Mouse (Mus musculus) lung, postnatal 0 days (tissue): ENCODE measurements around the gene Gm38655.

Source experiments
- CTCF ChIP-seq: IDR thresholded peaks from 2 replicates; pipeline ENCODE4 v1.5.1; 2016; ENCODE audit warnings: antibody characterized with exemption, mild to moderate bottlenecking
- EP300 ChIP-seq: IDR thresholded peaks from 2 replicates; pipeline ENCODE4 v1.6.1; 2016; ENCODE audit warnings: antibody characterized with exemption, mild to moderate bottlenecking, control low read depth

- TF ChIP-seq CTCF, result no peak
- peak; percentile 93 for TF ChIP-seq EP300
Measured at GRCm38 (mm10) chr17:25184129-25184691, 8.9 kb upstream of the Gm38655 start, which contains the start of gene BC003965.
